Mouse (Mus musculus): Measurements from ENCODE around the gene Cuedc1.

Cuedc1 gene

GRCm38 (mm10) chr11:88118817-88119642, 21.2 kb downstream of the Cuedc1 start:
- peak; percentile 94 for DNase-seq (ENCODE audit: low read depth, low spot score)

- no peak for DNase-seq (ENCODE audit: low read depth, low spot score)
Measured at GRCm38 (mm10) chr11:88122545-88122944, 24.7 kb downstream of the Cuedc1 start.

- DNase-seq (ENCODE audit: low read depth, low spot score) = no peak
Measured at GRCm38 (mm10) chr11:88123021-88123420, 25.2 kb downstream of the Cuedc1 start.

DNA sequence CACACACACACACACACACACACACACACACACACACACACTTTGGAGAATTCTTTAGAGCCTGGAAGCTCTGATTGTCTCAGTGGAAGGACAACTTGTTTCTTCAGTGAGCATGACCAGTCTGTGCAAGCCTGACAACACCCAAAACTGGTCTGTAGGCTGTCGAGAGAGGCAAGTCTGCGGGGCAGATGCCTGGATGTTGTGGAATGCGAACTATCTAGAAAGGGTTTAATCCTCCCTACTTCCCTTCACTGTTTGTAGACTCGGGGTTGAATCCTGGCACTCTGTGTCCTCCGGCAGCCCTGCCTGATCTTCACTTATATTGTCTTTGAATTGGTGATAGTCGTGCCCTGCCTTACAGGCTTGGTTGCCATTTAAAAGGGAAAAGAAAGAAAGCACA, 25.9 kb downstream of the Cuedc1 start:
- no peak for DNase-seq (ENCODE audit: low read depth, low spot score)

- no peak for DNase-seq (ENCODE audit: low read depth, low spot score)
Measured at GRCm38 (mm10) chr11:88125483-88125882, 27.6 kb downstream of the Cuedc1 start.

GRCm38 (mm10) chr11:88126306-88126793, 28.5 kb downstream of the Cuedc1 start:
- DNase-seq (ENCODE audit: low read depth, low spot score) = peak; percentile 73

DNA sequence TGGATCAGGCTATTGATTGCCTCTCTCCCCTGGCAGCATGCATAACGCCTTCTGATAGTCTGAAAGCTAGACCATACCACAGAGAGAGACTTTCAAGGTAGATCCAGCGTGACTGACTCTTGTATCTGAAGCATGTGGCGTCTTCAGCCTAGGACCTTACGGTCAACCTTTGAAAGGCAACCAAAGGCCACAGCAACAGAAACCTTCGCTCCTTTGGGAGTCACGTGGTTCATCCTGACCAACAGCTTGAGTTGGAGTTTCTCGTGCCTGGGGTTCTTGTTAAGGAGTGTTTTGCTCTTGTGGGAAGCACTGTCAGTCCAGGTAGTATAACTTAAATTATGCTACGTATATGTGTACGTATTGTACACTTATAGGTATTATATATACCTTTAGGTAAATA, 30.6 kb downstream of the Cuedc1 start:
- DNase-seq (ENCODE audit: low read depth, low spot score) = no peak

DNA sequence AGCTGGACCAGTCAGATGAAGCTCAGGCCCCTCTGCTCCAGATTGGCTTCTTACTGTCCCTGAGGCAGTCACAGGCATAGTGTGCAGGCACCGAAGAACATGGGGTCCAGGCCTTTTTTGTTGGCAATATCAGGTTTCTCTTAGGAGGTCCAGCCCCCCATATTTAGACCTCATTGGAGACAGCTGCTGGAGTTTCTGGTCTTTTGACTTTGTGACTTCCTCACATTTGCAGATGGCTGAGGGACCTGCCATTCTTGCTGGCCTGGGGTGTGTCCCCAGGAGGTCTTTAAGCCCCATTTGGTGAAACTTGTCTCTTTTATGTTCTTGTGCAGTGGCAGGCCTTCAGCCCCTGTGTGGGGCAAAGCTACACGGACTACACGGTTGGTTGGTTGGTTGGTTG, 31.4 kb downstream of the Cuedc1 start:
- DNase-seq (ENCODE audit: low read depth, low spot score) = no peak

- DNase-seq (ENCODE audit: low read depth, low spot score) = peak; percentile 52
Measured at GRCm38 (mm10) chr11:88129935-88130334, 32.1 kb downstream of the Cuedc1 start.

DNA sequence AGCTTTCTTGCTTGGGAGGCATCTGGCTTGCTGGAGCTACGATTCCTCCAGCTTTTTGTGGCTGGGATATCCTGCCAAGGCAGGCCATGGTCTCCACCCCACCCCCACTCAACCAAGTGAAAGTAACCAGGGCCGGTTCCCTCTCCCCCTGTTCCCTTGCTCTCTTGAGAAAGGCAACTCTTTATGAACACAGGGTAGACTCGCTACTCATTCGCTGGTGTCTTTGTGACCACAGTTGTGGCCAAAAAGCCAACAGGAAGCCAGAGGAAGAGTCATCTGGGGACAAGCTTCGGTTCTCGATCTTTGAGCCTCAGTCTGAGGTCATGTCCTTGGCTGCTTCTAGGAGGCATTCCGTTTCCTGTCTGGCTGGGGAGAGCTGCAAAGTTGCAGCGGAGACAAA, 34.0 kb downstream of the Cuedc1 start:
- DNase-seq (ENCODE audit: low read depth, low spot score) = no peak

- DNase-seq (ENCODE audit: low read depth, low spot score) = no peak
Measured at GRCm38 (mm10) chr11:88135218-88135617, 37.4 kb downstream of the Cuedc1 start.

- DNase-seq (ENCODE audit: low read depth, low spot score) = no peak
Measured at GRCm38 (mm10) chr11:88137814-88138425, 40.1 kb downstream of the Cuedc1 start.

DNA sequence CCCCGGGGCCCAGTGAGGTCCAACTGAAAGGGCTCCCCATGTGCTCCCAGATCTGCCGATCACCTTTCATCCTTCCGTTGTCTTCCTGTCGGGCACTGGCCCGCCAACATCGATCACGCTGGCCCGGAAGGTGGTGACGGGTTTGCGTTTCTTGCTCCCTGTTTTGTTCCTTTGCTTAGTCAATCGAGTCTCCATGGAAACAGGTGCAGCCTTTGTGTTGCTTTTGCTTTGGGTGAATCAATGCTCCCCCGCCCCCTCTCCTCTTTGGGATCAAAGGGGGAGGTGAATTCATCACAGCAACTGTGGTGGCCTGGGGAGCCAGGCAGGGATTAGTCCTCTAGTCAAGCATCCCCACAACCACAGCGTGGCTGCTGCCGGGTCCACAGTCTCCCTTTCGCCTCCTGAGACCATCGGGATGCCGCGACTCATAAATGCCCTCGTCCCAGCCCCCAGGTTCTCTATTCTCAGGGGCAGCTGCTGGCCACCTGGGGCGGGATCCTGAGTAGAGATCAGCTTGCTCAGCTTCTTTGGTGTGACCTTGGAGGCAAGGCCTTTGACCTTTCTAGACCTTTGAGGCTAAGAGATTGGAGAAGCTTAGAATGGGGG, 41.5 kb downstream of the Cuedc1 start:
- DNase-seq (ENCODE audit: low read depth, low spot score) = peak; percentile 84

- peak; percentile 87 for DNase-seq (ENCODE audit: low read depth, low spot score)
Measured at GRCm38 (mm10) chr11:88140066-88141060, 42.5 kb downstream of the Cuedc1 start.

DNA sequence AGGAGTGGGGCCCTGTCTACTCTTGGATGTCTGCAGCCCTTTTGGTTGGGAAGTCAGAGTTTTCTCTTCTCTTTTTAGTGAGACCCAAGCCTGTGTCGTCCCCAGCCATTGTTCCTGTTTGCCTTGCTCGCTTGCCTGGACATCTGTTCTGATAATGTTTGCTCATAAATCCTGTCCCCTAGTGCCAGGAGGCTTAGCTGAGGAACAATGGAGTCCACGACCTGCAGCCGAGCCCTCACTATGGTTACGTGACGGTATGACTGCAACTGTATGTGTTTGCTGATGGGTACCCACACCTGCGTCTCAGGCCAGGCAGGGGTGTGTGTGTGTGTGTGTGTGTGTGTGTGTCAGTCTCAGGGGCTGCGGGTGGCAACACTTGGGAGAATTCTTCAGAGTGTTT, 44.5 kb downstream of the Cuedc1 start:
- DNase-seq (ENCODE audit: low read depth, low spot score) = no peak

DNA sequence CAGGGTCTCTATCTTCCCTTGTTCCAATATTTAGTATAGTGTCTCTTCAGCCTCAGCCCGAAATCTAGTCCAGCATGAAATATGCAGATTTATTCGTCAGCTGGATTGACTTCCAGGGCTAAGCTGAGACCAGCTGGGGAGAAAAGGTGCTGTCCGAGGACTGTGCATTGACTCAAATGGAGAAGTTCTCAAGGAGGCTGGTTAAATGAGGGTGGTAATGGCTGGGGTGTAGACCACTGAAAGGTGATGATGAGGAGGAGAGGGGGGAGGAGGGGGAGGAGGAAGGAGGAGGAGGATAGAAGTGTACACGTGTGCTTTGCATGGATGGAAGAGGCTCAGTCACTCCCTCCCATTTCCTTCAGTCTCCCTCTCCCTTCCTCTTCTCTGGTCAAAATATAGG, 46.2 kb downstream of the Cuedc1 start:
- no peak for DNase-seq (ENCODE audit: low read depth, low spot score)

GRCm38 (mm10) chr11:88145214-88146006, 47.6 kb downstream of the Cuedc1 start:
- no peak for DNase-seq (ENCODE audit: low read depth, low spot score)

DNA sequence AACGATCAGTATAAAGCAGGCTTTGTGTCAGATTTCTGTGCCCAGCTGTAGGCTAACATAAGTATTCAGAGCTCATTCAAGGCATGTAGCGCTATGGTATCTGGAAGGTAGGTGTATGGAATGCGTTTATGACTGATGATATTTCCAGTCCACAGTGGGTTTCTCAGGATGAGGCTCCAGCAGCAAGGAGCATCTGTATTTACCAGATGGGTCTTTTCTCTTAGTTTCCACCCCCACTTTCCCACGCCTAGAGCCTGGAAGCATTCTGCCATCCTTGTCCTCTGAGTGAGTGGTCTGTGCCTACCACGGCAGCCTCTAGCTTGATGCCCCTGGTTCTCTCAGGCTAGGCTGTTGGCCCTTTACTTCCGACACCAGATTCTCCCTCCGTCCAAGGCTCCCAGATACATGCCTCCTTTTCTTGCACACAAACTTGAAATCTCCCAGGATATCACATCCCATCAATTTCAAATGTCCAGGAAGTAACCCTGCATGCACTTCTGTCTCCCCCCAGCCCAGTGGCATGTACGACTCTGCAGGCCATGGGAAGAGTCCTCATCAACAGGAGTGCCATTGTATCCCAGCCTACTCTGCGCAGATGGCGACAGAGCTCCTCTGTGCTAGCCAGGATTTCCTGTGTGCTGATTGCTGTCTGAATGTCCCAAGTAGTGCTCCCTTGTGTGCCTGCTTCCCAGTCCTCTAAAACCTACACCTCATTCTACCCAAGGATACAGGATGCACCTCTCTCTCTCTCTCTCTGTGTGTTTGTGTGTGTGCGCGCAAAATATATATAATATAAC, 48.6 kb downstream of the Cuedc1 start:
- DNase-seq (ENCODE audit: low read depth, low spot score) = peak; percentile 79

DNA sequence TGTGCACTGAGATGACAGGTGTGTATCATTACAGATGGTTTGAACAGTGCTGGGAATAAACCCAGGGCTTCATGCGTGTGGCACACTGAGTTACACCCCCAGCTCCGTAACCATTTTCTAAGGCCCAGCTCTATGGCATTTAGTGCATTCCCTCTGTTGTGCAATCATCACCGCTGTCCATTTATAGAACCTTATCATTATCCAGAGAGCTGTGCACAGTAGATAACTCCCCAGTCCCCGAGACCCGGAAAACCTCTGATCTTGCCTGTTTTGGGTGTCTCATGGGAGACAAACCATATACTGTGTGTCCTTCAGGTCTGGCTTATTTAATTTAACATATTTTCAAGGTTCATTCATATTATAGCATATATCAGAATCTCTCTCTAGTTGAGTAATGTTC, 49.5 kb downstream of the Cuedc1 start:
- no peak for DNase-seq (ENCODE audit: low read depth, low spot score)
